Mouse (Mus musculus) common myeloid progenitor, adult 5-6 weeks (primary cell): ENCODE data around the gene Stum. TPM values are rescaled to one million over a fixed set of nuclear protein-coding genes. Genes with fewer than 3 reads are reported as not detected.
"Not testable (repeated sequence)": the region's sequence is repeated elsewhere in the genome, so short reads cannot be mapped to it uniquely, and the experiment has no call there.

Experiments
- ATAC-seq: replicated peaks from 2 replicates; pipeline ENCODE4 v1.8.0; 2016; ENCODE audit warnings: low read depth, mild to moderate bottlenecking, moderate TSS enrichment, inconsistent platforms; ENCODE audit not compliant: poor library complexity, severe bottlenecking
- total RNA-seq: library from RNA; stranded (forward); fragments of 200-1000, 187-1606 nt; gene quantifications from 2 replicates; pipeline ENCODE4 v1.2.3, GENCODE M21; 2017

Gene Stum
- total RNA-seq, 1 experiment from 2014 or later, result not detected

DNA sequence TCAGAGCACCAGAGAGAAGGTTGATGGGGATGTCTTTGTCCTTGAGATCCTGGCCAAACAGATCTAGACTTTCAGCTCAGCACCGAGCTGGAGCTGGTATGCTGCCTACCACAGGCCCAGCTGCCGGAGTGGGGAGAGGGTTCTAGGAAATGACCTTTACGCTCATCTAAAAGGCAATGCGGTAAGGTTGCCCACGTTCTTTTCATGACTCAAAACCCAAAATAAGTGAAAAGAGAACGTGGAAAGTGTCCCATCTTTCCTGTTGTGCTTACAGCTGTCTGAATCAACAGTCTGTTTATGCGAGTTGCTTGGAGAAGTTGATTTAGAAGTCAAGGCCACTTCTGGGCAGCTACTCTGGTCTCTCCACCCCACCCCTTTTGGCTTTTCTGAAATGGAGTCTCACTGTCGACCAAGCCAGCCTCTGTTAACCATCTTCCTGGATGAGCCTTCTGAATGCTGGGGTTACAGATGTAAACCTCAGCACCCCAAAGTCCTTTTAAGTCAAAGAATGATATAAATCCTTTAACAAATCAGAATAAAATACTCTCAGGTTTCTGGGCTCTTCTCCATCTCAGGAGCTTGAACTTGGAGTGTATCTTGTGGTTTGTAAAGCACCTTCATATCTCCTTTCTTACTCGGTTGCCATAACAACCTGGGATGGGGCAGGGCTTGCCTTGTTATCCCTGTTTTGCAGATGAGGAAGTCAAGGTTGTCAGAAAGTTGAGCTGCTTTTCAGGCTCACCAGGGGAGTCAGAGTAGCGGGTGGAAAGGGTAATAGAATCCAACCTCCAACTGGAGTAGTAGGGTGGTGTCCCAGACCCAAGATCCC is 92.3 kb downstream of the Stum start:
- ATAC-seq, result no peak

DNA sequence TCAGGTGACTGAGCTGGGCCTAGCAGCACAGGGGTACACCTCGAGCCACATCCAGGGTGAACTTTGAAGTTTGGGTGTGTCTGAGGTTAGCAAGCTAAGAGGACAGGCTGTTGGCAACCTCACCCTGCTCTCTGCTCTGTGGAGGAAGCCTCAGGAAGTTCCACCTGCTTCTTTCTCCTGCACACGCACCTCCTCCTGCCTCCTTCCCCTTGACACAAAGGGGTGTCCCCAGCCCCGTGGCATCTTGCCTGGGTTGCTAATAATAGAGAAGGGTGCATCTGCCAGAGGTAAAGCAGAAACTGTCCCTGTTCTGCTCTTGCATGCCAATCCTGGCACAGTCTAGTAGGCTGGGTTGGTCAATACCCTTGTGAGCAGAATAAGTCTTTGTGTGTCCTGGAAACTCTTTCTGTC is 93.0 kb downstream of the Stum start:
- no peak for ATAC-seq

DNA sequence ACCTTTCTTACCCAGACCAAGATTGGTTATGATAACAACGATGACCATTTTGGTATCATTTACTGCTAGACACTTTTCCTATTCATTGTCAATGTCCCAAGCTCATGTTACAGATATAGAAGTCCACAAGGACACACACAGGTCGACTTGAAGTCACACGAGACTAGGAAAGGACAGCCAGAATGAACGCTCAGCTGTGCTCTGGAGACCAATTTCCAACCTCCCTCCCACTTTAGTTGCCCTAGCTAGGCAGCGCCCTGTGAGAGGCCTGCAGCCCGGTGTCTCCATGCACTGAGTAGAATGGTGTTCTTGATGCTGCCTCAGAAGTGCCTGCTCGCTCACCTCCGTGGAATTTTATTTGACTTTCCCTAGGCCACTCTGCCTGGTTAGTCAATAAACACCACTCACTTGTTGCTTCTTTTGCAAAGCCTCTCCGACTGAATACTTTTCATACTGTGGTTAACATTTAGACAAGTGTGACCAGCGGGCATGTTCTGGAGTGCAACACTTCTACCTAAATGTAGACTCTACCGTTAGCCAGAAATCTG is 94.0 kb downstream of the Stum start:
- ATAC-seq, result not testable (repeated sequence)

DNA sequence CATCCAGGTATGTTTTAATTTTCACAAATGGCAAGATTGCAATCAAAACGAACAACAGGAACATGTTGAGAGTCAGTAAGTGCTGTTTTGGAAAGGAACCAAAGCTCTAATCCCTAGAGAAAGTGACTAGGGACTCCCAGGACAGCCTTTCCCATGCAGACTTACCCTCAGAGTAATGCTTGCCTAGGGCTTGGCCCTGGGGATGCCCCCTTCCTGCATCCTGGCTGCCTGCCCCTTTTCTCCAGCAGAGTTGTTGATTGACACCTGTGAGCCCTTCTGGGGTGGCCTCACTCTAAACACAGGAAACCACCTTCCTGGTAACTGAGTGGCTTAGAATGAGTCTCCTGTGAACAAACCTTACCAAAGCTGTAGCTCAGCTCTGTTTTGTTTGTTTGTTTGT is 94.8 kb downstream of the Stum start:
- no peak for ATAC-seq

DNA sequence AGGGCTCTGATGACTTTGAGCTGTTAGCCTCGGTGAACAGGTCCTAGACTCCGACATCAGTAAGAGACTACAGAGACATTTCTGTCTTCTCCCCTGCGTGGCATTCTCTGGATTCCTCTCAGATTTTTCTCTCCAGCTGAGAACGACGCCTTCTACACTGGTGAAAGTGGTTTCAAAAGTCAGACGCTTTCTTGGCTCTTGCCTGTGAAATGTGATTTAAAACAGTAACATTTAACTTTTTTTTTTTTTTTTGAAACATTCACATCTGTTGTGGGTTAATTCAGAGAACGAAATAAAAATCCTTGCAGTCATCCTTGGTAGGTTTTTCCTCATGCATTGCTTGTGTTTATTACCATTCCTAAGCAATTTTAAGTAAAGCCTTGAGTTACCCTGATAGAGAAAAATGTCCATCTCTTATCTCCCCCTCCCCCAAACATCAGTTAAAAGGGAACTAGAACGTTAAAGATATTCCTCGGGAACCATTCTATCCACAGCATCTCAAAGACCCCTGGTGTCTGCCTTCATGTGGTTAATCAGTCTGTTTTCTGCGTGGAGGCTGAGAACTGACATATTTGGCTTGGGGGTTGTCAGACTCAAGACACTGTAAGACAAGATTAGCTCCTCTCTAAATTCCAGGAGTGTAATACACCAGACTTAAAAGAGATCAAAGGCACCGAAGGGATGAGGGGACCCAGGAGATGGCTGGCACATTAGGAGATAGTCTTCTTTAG is 95.4 kb downstream of the Stum start:
- no peak for ATAC-seq

DNA sequence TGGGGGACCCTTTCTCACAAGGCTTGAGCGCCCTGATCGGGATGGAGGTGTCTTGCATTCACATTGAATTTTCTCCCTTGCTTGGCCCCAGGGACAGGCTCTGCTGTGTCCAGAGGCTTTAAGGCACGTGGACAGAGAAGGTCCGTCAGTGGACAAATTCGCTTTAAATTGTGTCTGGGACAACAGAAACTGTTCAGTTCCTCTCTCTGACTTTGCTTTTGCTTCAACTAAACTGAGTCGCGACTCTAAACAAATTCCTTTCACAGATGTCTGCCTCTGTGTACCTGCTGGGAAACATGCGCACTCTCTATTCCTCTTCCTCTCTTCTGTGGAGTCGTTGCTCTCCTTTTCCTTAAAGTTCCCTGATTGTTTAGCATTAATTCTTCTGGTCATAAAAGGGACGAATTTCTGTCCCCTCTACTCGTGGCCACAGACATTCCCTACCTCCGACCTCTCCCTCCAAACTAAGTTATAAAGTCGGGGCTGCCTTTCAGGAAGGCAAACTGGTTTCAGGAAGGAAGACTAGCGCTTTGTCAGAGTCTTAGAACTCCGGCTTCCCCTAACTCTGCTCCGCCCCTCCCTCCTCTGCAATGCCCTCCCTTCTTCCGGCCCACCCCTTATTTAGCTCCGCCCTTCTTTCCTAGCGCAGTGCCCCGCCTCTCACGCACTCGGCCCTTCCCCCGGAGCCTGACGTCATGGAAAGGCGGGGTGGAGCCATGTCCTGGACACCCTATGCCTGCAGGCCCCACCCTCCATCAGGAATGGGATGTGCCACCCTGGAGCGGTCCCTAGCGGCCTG is 96.2 kb downstream of the Stum start:
- peak; percentile 95 for ATAC-seq

DNA sequence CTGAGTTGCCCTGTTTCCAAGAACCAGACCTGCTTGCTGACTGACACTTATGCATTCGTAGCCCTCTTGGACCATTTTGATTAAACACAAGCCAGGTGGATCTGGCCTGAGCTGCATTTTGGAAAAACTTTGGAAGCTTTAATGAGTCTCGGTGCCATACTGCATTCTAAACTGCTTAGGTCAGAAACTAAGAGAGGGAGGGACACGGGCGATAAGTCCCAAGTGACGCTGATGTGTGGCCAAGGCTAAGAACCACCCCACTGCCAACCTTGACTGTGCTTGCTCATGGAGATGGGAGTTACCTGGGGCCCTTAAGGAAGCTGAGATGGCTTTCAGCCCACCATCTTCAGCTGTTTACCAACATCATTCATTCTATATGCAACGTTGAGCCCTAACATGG is 98.0 kb downstream of the Stum start:
- no peak for ATAC-seq

DNA sequence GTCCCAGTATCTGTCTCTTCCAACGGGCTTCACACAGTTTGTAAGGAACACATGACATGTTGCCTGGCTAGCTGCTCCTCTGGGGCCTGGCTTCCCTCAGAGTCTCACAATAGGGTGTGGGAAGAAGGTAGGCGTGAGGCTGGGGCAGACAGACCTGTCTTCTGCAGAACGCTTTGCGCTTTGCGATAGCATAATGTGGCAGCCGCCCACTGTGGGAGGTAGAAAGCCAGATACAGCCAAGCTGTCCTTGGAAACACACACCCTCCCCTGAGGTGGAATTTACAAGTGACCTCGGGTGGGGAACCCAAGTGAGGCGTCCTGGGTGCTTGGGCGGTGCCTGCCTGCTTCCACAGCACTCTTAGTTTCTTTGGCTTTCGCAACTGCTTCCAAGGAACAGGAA is 98.8 kb downstream of the Stum start:
- ATAC-seq, result no peak

DNA sequence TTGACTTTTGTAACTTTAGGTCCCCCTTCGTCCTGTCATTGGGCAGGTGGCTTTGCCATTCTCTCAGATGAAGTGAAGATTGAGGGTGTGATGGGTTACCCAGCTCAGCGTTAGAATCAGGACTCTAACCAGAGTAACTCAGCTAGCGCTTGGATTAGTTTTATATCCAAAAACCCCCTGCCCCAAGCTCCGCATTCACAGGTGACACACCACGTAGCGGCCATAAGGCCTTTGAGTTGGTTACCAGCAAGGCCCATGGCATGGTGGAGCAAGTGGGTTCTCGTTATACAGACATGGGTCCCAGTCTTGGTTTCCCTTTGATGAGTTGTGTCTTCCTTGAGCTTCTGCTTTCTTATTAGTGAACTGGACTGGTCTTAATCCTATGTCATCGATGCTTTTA is 99.4 kb downstream of the Stum start:
- ATAC-seq, result no peak

Other genes starting within 250 kb of the Stum start
- 20.8 and 24.3 TPM in 2 replicates for gene Psen2, start 220.1 kb downstream of the Stum start, total RNA-seq
- 10.2 and 15.9 TPM in 2 replicates for gene Itpkb, start 153.0 kb downstream of the Stum start, total RNA-seq
- gene Parp1, start 85.4 kb upstream of the Stum start, total RNA-seq, result 215 and 222 TPM in 2 replicates
- 38.8 and 54.7 TPM in 2 replicates for gene Lin9, start 157.6 kb upstream of the Stum start, total RNA-seq
- gene Mixl1, start 213.5 kb upstream of the Stum start, total RNA-seq, result not detected in 2 replicates
- 38.8 and 39.6 TPM in 2 replicates for gene Acbd3, start 242.5 kb upstream of the Stum start, total RNA-seq